Mouse (Mus musculus) erythroblast, embryonic 14.5 days (primary cell): ENCODE measurements around the gene Abhd8.

Experiments used
- GATA1 ChIP-seq: IDR thresholded peaks from 2 replicates; pipeline ENCODE4 v1.6.1; 2012; ENCODE audit warnings: low read length, inconsistent platforms, mixed read lengths
- TAL1 ChIP-seq: IDR thresholded peaks from 3 replicates; pipeline ENCODE4 v1.6.1; 2012; ENCODE audit warnings: low read length, inconsistent platforms, mixed read lengths

GRCm38 (mm10) chr8:71495811-71496210, 32.4 kb upstream of the Abhd8 start:
- no peak for TF ChIP-seq GATA1
- TF ChIP-seq TAL1 = no peak
